Mouse (Mus musculus) common myeloid progenitor, adult 5-6 weeks (primary cell): Measurements from ENCODE around the gene Cldn34c4. TPM values are rescaled to one million over a fixed set of nuclear protein-coding genes. Genes with fewer than 3 reads are reported as not detected.

ENCODE experiments used
- ATAC-seq: replicated peaks from 2 replicates; pipeline ENCODE4 v1.8.0; 2016; ENCODE audit warnings: low read depth, mild to moderate bottlenecking, moderate TSS enrichment, inconsistent platforms; ENCODE audit not compliant: poor library complexity, severe bottlenecking
- total RNA-seq: library from RNA; stranded (forward); fragments of 200-1000, 187-1606 nt; gene quantifications from 2 replicates; pipeline ENCODE4 v1.2.3, GENCODE M21; 2017

The Cldn34c4 gene
- total RNA-seq = not detected in 2 replicates

GRCm38 (mm10) chrX:127736454-127736853 lies at the start of gene Cldn34c4:
Gene Cldn34c4 (minus strand): TSS chrX:127736554.
- ATAC-seq = no peak

- no peak for ATAC-seq
Observed at GRCm38 (mm10) chrX:127747062-127747461, 10.7 kb upstream of the Cldn34c4 start.
